Mouse (Mus musculus) bone marrow, adult 2 months (tissue): ENCODE measurements around the gene Irs3.

Experiments
- CTCF ChIP-seq: fragments of 200-500 bp; IDR thresholded peaks from 2 replicates; pipeline ENCODE4 v1.5.1; 2011; ENCODE audit warnings: low read length, control low read depth; ENCODE audit not compliant: control insufficient read depth, insufficient read depth
- POLR2A ChIP-seq: fragments of 200-500 bp; IDR thresholded peaks from 2 replicates; pipeline ENCODE4 v1.6.1; 2011; ENCODE audit warnings: low read depth, mild to moderate bottlenecking, control low read depth, low read length, borderline replicate concordance; ENCODE audit not compliant: control insufficient read depth

- TF ChIP-seq CTCF: no peak
- TF ChIP-seq POLR2A: no peak
These were observed 45.9 kb downstream of the Irs3 start for GRCm38 (mm10) chr5:137599600-137599999.
